ENCODE assay signal across 9 mouse cellular contexts in the genomic region with DNA sequence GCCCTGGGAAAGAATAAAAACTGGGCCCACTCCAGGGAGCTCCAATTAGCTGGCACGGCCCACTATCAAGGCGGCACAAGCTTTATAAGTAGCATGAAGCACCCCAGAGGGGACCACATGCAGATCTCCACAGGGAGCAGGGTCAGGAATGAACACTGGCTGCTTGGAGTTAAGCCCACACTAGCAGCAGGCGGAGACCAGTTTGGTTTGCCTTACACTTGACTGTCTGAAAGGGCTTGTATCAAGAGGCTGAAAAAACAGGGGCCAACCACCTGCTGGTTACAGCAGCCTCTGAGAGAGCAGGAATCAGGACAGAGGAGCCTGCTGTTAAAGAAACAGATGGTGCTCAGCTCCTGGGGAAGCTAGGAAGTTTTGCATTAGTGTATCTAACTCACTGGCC. TPM values are rescaled to one million over a fixed set of nuclear protein-coding genes. Genes with fewer than 3 reads are reported as not detected.
DNase-seq lines count a peak whose midpoint lies in the region; ATAC-seq lines count a peak whose summit lies in the region.
"Had no signal": no experiment of that assay in that cellular context is flagged by ENCODE, and none has a peak within 500 bp of the region (broad histone marks: within the 10 kb centered on the region; RNA-seq: fewer than 3 reads in every experiment).

No protein-coding gene starts in this region.

- no peak overlapping the region for H3K4me3 ChIP-seq in embryonic facial prominence, embryonic 14.5 days (ENCODE audit: low read depth, low read length)
- H3K4me3 ChIP-seq in intestine, embryonic 15.5 days (replicated peaks): no peak overlapping the region
- H3K4me3 ChIP-seq in midbrain, embryonic 13.5 days (replicated peaks): no peak overlapping the region

- H3K4me2 ChIP-seq in embryonic facial prominence, embryonic 14.5 days (ENCODE audit: low read depth, low read length): no peak overlapping the region
- H3K4me2 ChIP-seq in intestine, embryonic 15.5 days (replicated peaks): no peak overlapping the region
- no peak overlapping the region for H3K4me2 ChIP-seq in midbrain, embryonic 13.5 days (replicated peaks)

- no peak overlapping the region for H3K9ac ChIP-seq in embryonic facial prominence, embryonic 14.5 days (ENCODE audit: low read depth, low read length)
- no peak overlapping the region for H3K9ac ChIP-seq in intestine, embryonic 15.5 days
- H3K9ac ChIP-seq in midbrain, embryonic 13.5 days (replicated peaks): no peak overlapping the region

- peak overlapping the region; percentile 94; the same call in 1 of the 2 replicates for H3K27ac ChIP-seq in embryonic facial prominence, embryonic 14.5 days (replicated peaks; ENCODE audit: low read depth, low read length)
- H3K27ac ChIP-seq in intestine, embryonic 15.5 days: peak overlapping the region; percentile 94
- peak overlapping the region; percentile 61 for H3K27ac ChIP-seq in midbrain, embryonic 13.5 days

- peak; percentile 56 for ATAC-seq in embryonic facial prominence, embryonic 14.5 days (ENCODE audit: low read depth)
- no peak for ATAC-seq in intestine, embryonic 15.5 days
- ATAC-seq in midbrain, embryonic 13.5 days: peak; percentile 61
- ATAC-seq: Patski had no signal

- no peaks in the 10 kb centered on the region for H3K27me3 ChIP-seq in embryonic facial prominence, embryonic 14.5 days (replicated peaks; ENCODE audit: control insufficient read depth, insufficient read depth, low read length)
- H3K27me3 ChIP-seq in intestine, embryonic 15.5 days (replicated peaks): no peaks in the 10 kb centered on the region
- no peaks in the 10 kb centered on the region for H3K27me3 ChIP-seq in midbrain, embryonic 13.5 days
- H3K27me3 ChIP-seq: Patski had no signal

- peaks cover 82% of the 10 kb centered on the region for H3K4me1 ChIP-seq in embryonic facial prominence, embryonic 14.5 days (ENCODE audit: control insufficient read depth, insufficient read depth, low read length)
- H3K4me1 ChIP-seq in intestine, embryonic 15.5 days (replicated peaks): peaks cover 87% of the 10 kb centered on the region
- H3K4me1 ChIP-seq in midbrain, embryonic 13.5 days (replicated peaks): peaks cover 58% of the 10 kb centered on the region

- H3K9me3 ChIP-seq in embryonic facial prominence, embryonic 14.5 days (ENCODE audit: control insufficient read depth, low read length): no peaks in the 10 kb centered on the region
- H3K9me3 ChIP-seq in intestine, embryonic 15.5 days: no peaks in the 10 kb centered on the region
- no peaks in the 10 kb centered on the region for H3K9me3 ChIP-seq in midbrain, embryonic 13.5 days

- peak; percentile 32 for DNase-seq in kidney, adult 9 months
- DNase-seq in kidney, adult 18-20 months: no peak
- peak; percentile 91 for DNase-seq in embryonic facial prominence, embryonic 14.5 days (ENCODE audit: low spot score)
- DNase-seq in layer of hippocampus, postnatal 36 days: no peak
- no peak for DNase-seq in right cerebral cortex, adult 18-20 months
- no peak for DNase-seq in gastrocnemius, adult 18-20 months (ENCODE audit: low spot score)

- 28% methylated on average over 3 of the region's 3 CpGs for WGBS in embryonic facial prominence, embryonic 14.5 days
- WGBS in intestine, embryonic 15.5 days: 45% methylated on average over 3 of the region's 3 CpGs
- WGBS in midbrain, embryonic 13.5 days: 7% methylated on average over 3 of the region's 3 CpGs

- no peaks in the 10 kb centered on the region for H3K36me3 ChIP-seq in embryonic facial prominence, embryonic 14.5 days (ENCODE audit: control insufficient read depth, insufficient read depth, low read length)
- no peaks in the 10 kb centered on the region for H3K36me3 ChIP-seq in intestine, embryonic 15.5 days
- H3K36me3 ChIP-seq in midbrain, embryonic 13.5 days: no peaks in the 10 kb centered on the region

RNA-seq across cellular contexts. Expression of gene Actn1, which starts 32.3 kb away (rescaled TPM):
- polyA plus RNA-seq in embryonic facial prominence, embryonic 14.5 days (2014; fragmentation: Nextera tagmentation; extraction: Ambion mirVana): 33.0 and 34.6 TPM in 2 replicates
- polyA plus RNA-seq in intestine, embryonic 15.5 days (2015; fragmentation: Nextera tagmentation; extraction: Ambion mirVana): 51.2 and 53.6 TPM in 2 replicates
- 5.5 and 7.3 TPM in 2 replicates for polyA plus RNA-seq in midbrain, embryonic 13.5 days (2015; fragmentation: Nextera tagmentation; extraction: Ambion mirVana)
- total RNA-seq in layer of hippocampus, postnatal 36 days (2021): 100 to 1,000 TPM in 1 of 2 experiments, 10 to 100 TPM in 1; 97.5 to 106 TPM
- total RNA-seq in gastrocnemius, adult 18-20 months (2021): 10 to 100 TPM in 1 of 2 experiments, 1 to 10 TPM in 1; 7.6 to 14.3 TPM

Comparison
In these comparisons a context has a peak if more than half of its experiments do, and no peak if none do; other contexts are left out.
1. DNase-seq: peak in kidney, adult 9 months (single experiment) and embryonic facial prominence, embryonic 14.5 days (single experiment); none in kidney, adult 18-20 months (single experiment), layer of hippocampus, postnatal 36 days (0 of 2), right cerebral cortex, adult 18-20 months (single experiment) and gastrocnemius, adult 18-20 months (single experiment).
2. Peak in every context shown above with its lines, with median percentiles within 50 percentile points of each other: H3K27ac ChIP-seq.